18 mouse cellular contexts compared by ENCODE assay signal in genomic region chr11:119500011-119500410, GRCm38 (mm10). TPM values are rescaled to one million over a fixed set of nuclear protein-coding genes. Genes with fewer than 3 reads are reported as not detected.
DNase-seq lines count a peak whose midpoint lies in the region; ATAC-seq lines count a peak whose summit lies in the region.
"Had no signal": no experiment of that assay in that cellular context is flagged by ENCODE, and none has a peak within 500 bp of the region (broad histone marks: within the 10 kb centered on the region; RNA-seq: fewer than 3 reads in every experiment).

No protein-coding gene starts in this region.

- ATAC-seq in monocyte, adult 5-6 weeks (replicated peaks; ENCODE audit: insufficient number of reproducible peaks, low FRiP score, low TSS enrichment, poor library complexity, severe bottlenecking), result no peak
- ATAC-seq: activated CD4-positive, CD25-positive, alpha-beta regulatory T cell, adult 4 months; CD4-positive, CD25-positive, alpha-beta regulatory T cell, adult 4 months; forebrain, embryonic 13.5 days; forebrain, embryonic 15.5 days; forebrain, postnatal 0 days; Patski had no signal

- peak; percentile 11 for DNase-seq in cerebellum, adult 11 months
- no peak for DNase-seq in cerebellum, postnatal 4 days (ENCODE audit: low spot score in 2 of 2)
- peak; percentile 9 for DNase-seq in cerebellum, adult 8-10 months
- DNase-seq in cerebellum, adult 18-20 months, result no peak
- DNase-seq in cerebellum, adult 9-11 months, result peak; percentile 27
- DNase-seq in cerebellum, postnatal 36 days, result no peak
- DNase-seq in cerebellum, postnatal 10 days, result peak; percentile 55 to 67
- DNase-seq: adrenal gland, adult 8-10 months; adrenal gland, postnatal 14 days; adrenal gland, postnatal 36 days; B cell, adult 2 months; forebrain, postnatal 0 days had no signal

RNA-seq across cellular contexts. Expression of gene Endov, which starts 8.9 kb away (rescaled TPM):
- 4.1 to 11.0 TPM (median 7.6 TPM) in 3 replicates for total RNA-seq in monocyte, adult 5-6 weeks (2017)

RNA-seq across cellular contexts. Expression of gene Nptx1, which starts 47.5 kb away (rescaled TPM):
- 0.29 TPM in 1 of 3 replicates, not detected in the others for total RNA-seq in monocyte, adult 5-6 weeks (2017)

Comparison
In these comparisons a context has a peak if more than half of its experiments do, and no peak if none do; other contexts are left out.
1. DNase-seq: peak in cerebellum, adult 11 months (single experiment), cerebellum, adult 8-10 months (single experiment), cerebellum, adult 9-11 months (single experiment) and cerebellum, postnatal 10 days (2 of 2); none in cerebellum, postnatal 4 days (0 of 2), cerebellum, adult 18-20 months (0 of 2) and cerebellum, postnatal 36 days (0 of 2).